Mouse (Mus musculus) CH12.LX (cell line): ENCODE results near the gene Dkk2.

Experiments used
- ELF1 ChIP-seq: IDR thresholded peaks from 2 replicates; pipeline ENCODE4 v1.6.1; 2014; ENCODE audit warnings: low read depth, mild to moderate bottlenecking, inconsistent platforms, low read length, improper control_type of control experiment
- EP300 ChIP-seq: IDR thresholded peaks from 2 replicates; pipeline ENCODE4 v1.6.1; 2011; ENCODE audit warnings: low read length, improper control_type of control experiment
- MAZ ChIP-seq: IDR thresholded peaks from 2 replicates; pipeline ENCODE4 v1.6.1; 2012; ENCODE audit warnings: low read depth, mild to moderate bottlenecking, inconsistent platforms, low read length, improper control_type of control experiment, moderate library complexity
- POLR2A ChIP-seq: IDR thresholded peaks from 2 replicates; pipeline ENCODE4 v1.6.1; 2011; ENCODE audit warnings: low read depth, mild to moderate bottlenecking, improper control_type of control experiment, low read length
- RAD21 ChIP-seq: IDR thresholded peaks from 2 replicates; pipeline ENCODE4 v1.6.1; 2011; ENCODE audit warnings: low read depth, mild to moderate bottlenecking, low read length, improper control_type of control experiment, moderate library complexity
- TBP ChIP-seq: conservative IDR thresholded peaks from 2 replicates; pipeline ENCODE4 v1.6.1; 2011; ENCODE audit warnings: low read depth, low read length, improper control_type of control experiment

DNA sequence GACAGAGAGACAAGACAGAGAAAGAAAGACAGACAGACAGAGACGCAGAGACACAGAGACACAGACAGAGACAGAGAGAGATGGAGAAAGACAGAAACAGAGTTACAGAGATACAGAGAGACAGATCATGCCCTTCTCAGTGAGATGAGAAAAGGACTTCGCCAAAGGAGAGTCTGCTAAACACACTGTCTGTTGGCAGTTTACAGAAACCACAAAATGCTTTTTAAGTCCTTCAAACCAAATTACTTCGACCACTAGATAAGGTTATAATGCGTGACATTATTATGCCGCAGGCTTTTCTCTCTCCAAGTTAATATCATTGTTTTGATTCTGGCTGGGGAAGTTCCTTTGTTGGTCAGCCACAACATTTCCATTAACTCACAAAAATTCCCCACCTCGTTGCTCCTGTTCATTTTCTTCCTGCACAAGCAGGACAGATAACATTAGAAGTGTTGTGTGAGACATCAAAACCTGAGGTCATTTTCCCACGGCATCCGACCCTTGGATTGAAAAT, 40.2 kb downstream of the Dkk2 start:
- no peak for TF ChIP-seq ELF1
- no peak for TF ChIP-seq TBP
- TF ChIP-seq RAD21, result no peak
- TF ChIP-seq EP300, result no peak
- TF ChIP-seq MAZ, result no peak
- TF ChIP-seq POLR2A, result no peak
